Mouse (Mus musculus) kidney, adult 9 months (tissue): ENCODE measurements around the gene 1810049J17Rik.

ENCODE experiments used
- DNase-seq: peaks from one replicate; pipeline ENCODE4 v3.0.0; 2022

The 1810049J17Rik gene

GRCm38 (mm10) chr15:12346916-12347315 lies 25.2 kb upstream of the 1810049J17Rik start:
- no peak for DNase-seq

GRCm38 (mm10) chr15:12341401-12341758 lies 19.7 kb upstream of the 1810049J17Rik start:
- no peak for DNase-seq

- DNase-seq: no peak
Measured at GRCm38 (mm10) chr15:12340536-12341400, 19.1 kb upstream of the 1810049J17Rik start.

- no peak for DNase-seq
Measured at GRCm38 (mm10) chr15:12337779-12338137, 16.1 kb upstream of the 1810049J17Rik start.

- no peak for DNase-seq
Measured at GRCm38 (mm10) chr15:12337030-12337778, 15.5 kb upstream of the 1810049J17Rik start.

- DNase-seq: no peak
Measured at GRCm38 (mm10) chr15:12334381-12334780, 12.7 kb upstream of the 1810049J17Rik start.

- no peak for DNase-seq
Measured at GRCm38 (mm10) chr15:12331300-12331699, 9.6 kb upstream of the 1810049J17Rik start.

GRCm38 (mm10) chr15:12330892-12331291 lies 9.2 kb upstream of the 1810049J17Rik start:
- DNase-seq: no peak

GRCm38 (mm10) chr15:12330389-12330788 lies 8.7 kb upstream of the 1810049J17Rik start:
- DNase-seq: no peak

- no peak for DNase-seq
Measured at GRCm38 (mm10) chr15:12324326-12324725, 2.6 kb upstream of the 1810049J17Rik start.

GRCm38 (mm10) chr15:12322676-12323402 lies 1.1 kb upstream of the 1810049J17Rik start:
- no peak for DNase-seq

- DNase-seq: peak; percentile 96
Measured at GRCm38 (mm10) chr15:12321091-12321787, 460 bp downstream of the 1810049J17Rik start, which contains the start of gene Golph3. Gene Golph3, plus strand, starts transcription at chr15:12321450.

- DNase-seq: no peak
Measured at GRCm38 (mm10) chr15:12320441-12321090, 1.1 kb downstream of the 1810049J17Rik start.

GRCm38 (mm10) chr15:12319889-12320288 lies 1.8 kb downstream of the 1810049J17Rik start:
- peak; percentile 56 for DNase-seq

GRCm38 (mm10) chr15:12318451-12318850 lies 3.2 kb downstream of the 1810049J17Rik start:
- no peak for DNase-seq

GRCm38 (mm10) chr15:12317290-12317689 lies 4.4 kb downstream of the 1810049J17Rik start:
- DNase-seq: no peak

- DNase-seq: no peak
Measured at GRCm38 (mm10) chr15:12315996-12316395, 5.7 kb downstream of the 1810049J17Rik start.

- DNase-seq: peak; percentile 41
Measured at GRCm38 (mm10) chr15:12314584-12314983, 7.1 kb downstream of the 1810049J17Rik start.

GRCm38 (mm10) chr15:12313255-12313654 lies 8.4 kb downstream of the 1810049J17Rik start:
- no peak for DNase-seq

GRCm38 (mm10) chr15:12311465-12311864 lies 10.2 kb downstream of the 1810049J17Rik start:
- DNase-seq: no peak

GRCm38 (mm10) chr15:12310676-12311075 lies 11.0 kb downstream of the 1810049J17Rik start:
- no peak for DNase-seq

GRCm38 (mm10) chr15:12308539-12308938 lies 13.2 kb downstream of the 1810049J17Rik start:
- DNase-seq: no peak
